Mouse (Mus musculus) embryonic facial prominence, embryonic 15.5 days (tissue): Measurements from ENCODE around the gene Rpl19. TPM values are rescaled to one million over a fixed set of nuclear protein-coding genes. Genes with fewer than 3 reads are reported as not detected.
A peak's percentile ranks its signal among the peaks of the same experiment; 100 is the strongest.

Experiments
- ATAC-seq: fragments of 200-750 bp; cut with Nextera tagmentation; 2 replicates; pipeline ENCODE4 v1.8.0; 2017; ENCODE audit warnings: low read depth, moderate TSS enrichment; ENCODE audit not compliant: insufficient number of reproducible peaks, low FRiP score, low TSS enrichment
- H3K27ac ChIP-seq: fragments of 300-500 bp; sonication (generic); replicated peaks from 2 replicates; pipeline ENCODE4 v1.5.1; 2015; ENCODE audit warnings: mild to moderate bottlenecking, inconsistent platforms
- H3K27me3 ChIP-seq: fragments of 300-500 bp; sonication (generic); 2 replicates; pipeline ENCODE4 v1.6.1; 2015; ENCODE audit warnings: inconsistent platforms
- H3K36me3 ChIP-seq: fragments of 300-500 bp; sonication (generic); 2 replicates; pipeline ENCODE4 v1.6.1; 2015; ENCODE audit warnings: mild to moderate bottlenecking, inconsistent platforms
- H3K4me1 ChIP-seq: fragments of 300-500 bp; sonication (generic); 2 replicates; pipeline ENCODE4 v1.6.1; 2015; ENCODE audit warnings: inconsistent platforms
- H3K4me2 ChIP-seq: fragments of 300-500 bp; sonication (generic); replicated peaks from 2 replicates; pipeline ENCODE4 v1.6.1; 2015; ENCODE audit warnings: mild to moderate bottlenecking, inconsistent platforms
- H3K4me3 ChIP-seq: fragments of 300-500 bp; sonication (generic); replicated peaks from 2 replicates; pipeline ENCODE4 v1.5.1; 2015; ENCODE audit warnings: mild to moderate bottlenecking, inconsistent platforms
- H3K9ac ChIP-seq: fragments of 300-500 bp; sonication (generic); 2 replicates; pipeline ENCODE4 v1.6.1; 2015; ENCODE audit warnings: inconsistent platforms
- H3K9me3 ChIP-seq: fragments of 300-500 bp; sonication (generic); replicated peaks from 2 replicates; pipeline ENCODE4 v1.6.1; 2016; ENCODE audit warnings: inconsistent platforms
- WGBS: fragments of 180-500 bp; shearing (Covaris S2); methylation state at CpG from one replicate; pipeline ENCODE4 v1.1.7; 2015; 5-methylcytosine and 5-hydroxymethylcytosine counted together
- polyA plus RNA-seq: library from polyadenylated mRNA; unstranded; fragments of >200 nt; fragmentation: Nextera tagmentation; extraction: Ambion mirVana; gene quantifications from 2 replicates; pipeline ENCODE4 v1.2.1, GENCODE M21; 2015

Gene Rpl19
- polyA plus RNA-seq, 1 experiment from 2014 or later = 1,069 TPM

DNA sequence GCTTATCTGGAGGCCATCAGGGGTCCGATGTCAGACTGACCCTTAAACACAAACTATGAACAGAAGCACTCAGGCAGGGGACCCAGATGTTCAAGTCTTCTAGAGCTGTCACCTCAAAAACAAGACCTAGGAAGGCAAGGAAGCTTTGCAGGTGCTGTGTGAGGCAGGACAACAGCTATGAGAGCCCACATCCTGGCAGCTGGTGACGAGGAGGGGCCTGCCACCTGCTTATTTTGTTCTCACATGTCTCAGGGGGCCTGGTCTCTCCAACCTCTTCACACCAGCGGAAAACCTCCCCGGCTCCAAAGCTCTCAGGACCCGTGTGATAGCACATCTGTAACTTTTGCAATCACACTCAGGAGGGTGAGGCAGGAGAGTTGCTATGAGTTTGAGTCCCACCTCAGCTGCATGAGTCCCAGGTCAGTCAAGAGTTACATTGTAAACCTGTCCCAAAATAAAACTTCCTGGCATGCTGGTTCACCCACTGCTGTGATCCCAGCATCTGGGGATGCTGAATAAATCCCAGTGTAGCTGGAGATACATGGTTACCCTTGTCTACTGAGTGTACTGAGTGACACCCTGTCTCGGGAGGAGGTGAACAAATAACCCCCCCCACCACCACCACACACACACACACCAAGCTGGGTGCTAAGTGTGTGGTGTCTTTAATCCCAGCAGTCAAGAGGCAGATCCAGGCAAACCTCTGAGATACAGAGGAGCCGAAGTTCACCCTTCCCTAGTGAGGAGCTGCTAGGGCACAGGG, 26.0 kb upstream of the Rpl19 start:
- Histone ChIP-seq H3K9me3 (no peaks in the 10 kb centered on the region), H3K9ac (no peak overlapping the region), H3K27ac (no peak overlapping the region), H3K4me1 (peaks cover 42% of the 10 kb centered on the region), H3K4me3 (no peak overlapping the region), H3K36me3 (peaks cover 17% of the 10 kb centered on the region; the same call in 1 of the 2 replicates), H3K27me3 (peaks cover 4% of the 10 kb centered on the region; the same call in 1 of the 2 replicates), H3K4me2 (no peak overlapping the region)
- ATAC-seq = no peak
- 43% methylated on average over 7 of the region's 7 CpGs for WGBS

DNA sequence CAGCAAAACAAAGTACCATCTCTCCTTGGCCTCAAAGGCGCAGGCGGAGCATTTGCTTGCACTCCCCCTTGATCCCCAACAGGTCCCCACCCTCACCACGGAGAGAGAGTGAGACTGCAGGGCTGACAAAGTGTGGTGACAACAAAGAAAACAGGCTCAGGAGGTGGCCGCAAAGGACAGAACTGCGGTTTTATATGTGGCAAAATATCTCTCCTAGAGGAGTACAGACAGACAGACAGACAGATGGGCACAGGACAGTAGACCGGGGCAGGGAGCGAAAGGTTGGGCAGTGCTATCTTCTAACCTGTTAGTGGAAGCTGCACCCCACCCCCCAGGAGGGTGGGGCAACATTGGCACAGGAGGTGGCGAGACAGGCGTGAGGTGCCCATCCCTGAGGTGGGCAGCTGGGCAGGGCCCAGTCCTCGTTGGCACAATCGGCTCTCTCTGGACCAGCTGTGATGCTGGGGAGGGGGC, 25.1 kb upstream of the Rpl19 start:
- Histone ChIP-seq H3K27ac (no peak overlapping the region), H3K4me1 (peaks cover 38% of the 10 kb centered on the region), H3K9ac (no peak overlapping the region), H3K9me3 (no peaks in the 10 kb centered on the region), H3K4me3 (no peak overlapping the region), H3K36me3 (peaks cover 18% of the 10 kb centered on the region; the same call in 1 of the 2 replicates), H3K27me3 (peaks cover 4% of the 10 kb centered on the region; the same call in 1 of the 2 replicates), H3K4me2 (no peak overlapping the region)
- no peak for ATAC-seq
- WGBS = 40% methylated on average over 11 of the region's 11 CpGs

- H3K9ac ChIP-seq = no peak overlapping the region
- H3K4me1 ChIP-seq = peaks cover 38% of the 10 kb centered on the region
- no peak for ATAC-seq
- no peak overlapping the region for H3K4me3 ChIP-seq
- no peak overlapping the region for H3K27ac ChIP-seq
- H3K4me2 ChIP-seq = no peak overlapping the region
- peaks cover 4% of the 10 kb centered on the region; the same call in 1 of the 2 replicates for H3K27me3 ChIP-seq
- no peaks in the 10 kb centered on the region for H3K9me3 ChIP-seq
- H3K36me3 ChIP-seq = peaks cover 22% of the 10 kb centered on the region; the same call in 1 of the 2 replicates
- 56% methylated on average over 6 of the region's 6 CpGs for WGBS
Measured at GRCm38 (mm10) chr11:98001986-98002385, 24.5 kb upstream of the Rpl19 start.

DNA sequence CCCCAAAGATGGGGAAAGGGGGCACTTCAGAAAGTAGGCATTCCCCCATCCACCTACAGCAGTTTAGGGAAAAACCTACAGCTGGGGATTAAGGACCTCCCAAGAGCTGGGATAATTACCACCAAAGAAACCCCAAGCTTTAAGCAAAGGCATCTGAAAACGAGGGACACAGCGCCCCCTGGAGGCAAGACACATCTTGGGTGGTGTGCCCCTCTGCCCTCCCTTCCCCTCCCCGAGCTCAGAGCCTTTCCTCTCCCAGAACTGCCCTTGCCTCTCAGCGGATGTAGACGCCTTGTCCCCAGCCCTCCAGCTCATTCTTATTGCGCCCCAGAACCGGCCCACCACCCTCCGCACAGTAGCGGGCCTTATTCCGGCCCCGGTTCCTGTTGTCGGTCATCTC, 23.9 kb upstream of the Rpl19 start:
- Histone ChIP-seq H3K27me3 (peaks cover 4% of the 10 kb centered on the region; the same call in 1 of the 2 replicates), H3K9me3 (no peaks in the 10 kb centered on the region), H3K4me2 (peak overlapping the region; percentile 13; the same call in 1 of the 2 replicates), H3K4me1 (peaks cover 38% of the 10 kb centered on the region), H3K4me3 (no peak overlapping the region), H3K27ac (no peak overlapping the region), H3K36me3 (peaks cover 25% of the 10 kb centered on the region; the same call in 1 of the 2 replicates), H3K9ac (no peak overlapping the region)
- WGBS = 20% methylated on average over 12 of the region's 12 CpGs
- ATAC-seq = no peak

DNA sequence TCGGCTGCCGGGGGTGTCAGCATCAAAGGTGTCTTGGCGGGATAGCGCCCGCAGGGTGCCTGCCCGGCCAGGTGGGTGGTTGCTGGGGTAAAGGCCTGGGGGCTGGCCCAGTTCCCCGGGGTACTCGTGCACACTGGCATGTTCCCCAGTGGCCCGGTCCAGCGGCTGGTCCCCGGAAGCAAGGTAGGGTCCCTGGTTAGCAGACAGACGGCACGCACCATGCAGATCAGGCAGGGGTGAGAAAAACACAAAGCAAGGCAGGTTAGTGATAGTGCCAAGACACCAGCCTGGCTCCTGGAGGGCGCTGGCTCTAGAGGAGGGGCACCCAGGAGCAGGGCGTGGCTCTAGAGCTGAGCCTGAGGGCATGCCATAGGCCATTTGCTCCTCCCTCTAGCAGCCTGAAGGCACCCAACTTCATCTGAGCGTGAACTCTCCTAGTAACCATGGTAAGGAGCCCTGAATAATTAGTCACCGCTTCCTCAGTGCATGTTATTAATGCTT, 23.3 kb upstream of the Rpl19 start:
- Histone ChIP-seq H3K27me3 (peaks cover 4% of the 10 kb centered on the region; the same call in 1 of the 2 replicates), H3K4me2 (peak overlapping the region; percentile 13; the same call in 1 of the 2 replicates), H3K9ac (no peak overlapping the region), H3K4me3 (no peak overlapping the region), H3K9me3 (no peaks in the 10 kb centered on the region), H3K36me3 (peaks cover 31% of the 10 kb centered on the region; the same call in 1 of the 2 replicates), H3K27ac (no peak overlapping the region), H3K4me1 (peaks cover 38% of the 10 kb centered on the region)
- 49% methylated on average over 17 of the region's 17 CpGs for WGBS
- no peak for ATAC-seq

DNA sequence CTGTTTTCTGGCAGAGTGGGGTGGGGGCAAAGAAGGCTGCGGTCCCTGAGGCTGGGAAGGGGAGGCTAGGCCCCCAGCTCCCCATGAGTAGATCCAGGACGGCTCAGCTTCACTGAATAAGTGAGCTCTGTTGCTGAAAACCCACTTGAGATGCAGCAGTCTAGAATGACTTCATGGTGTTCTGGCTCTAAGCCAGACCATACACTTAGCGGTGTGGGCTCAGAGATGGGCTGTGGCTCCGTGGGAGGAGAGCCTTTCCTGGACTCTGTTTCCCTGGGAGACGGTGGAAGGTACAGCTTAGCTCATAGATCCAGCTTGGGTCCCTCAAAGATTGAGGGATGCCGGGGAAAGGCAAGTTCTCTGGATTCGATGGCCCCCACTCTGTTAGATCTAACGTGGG, 22.3 kb upstream of the Rpl19 start:
- ATAC-seq = no peak
- Histone ChIP-seq H3K9me3 (no peaks in the 10 kb centered on the region), H3K4me3 (no peak overlapping the region), H3K9ac (no peak overlapping the region), H3K36me3 (peaks cover 40% of the 10 kb centered on the region), H3K27ac (0 out of 2 replicates have a peak overlapping the region, but pooled peaks have one; percentile 4), H3K4me2 (no peak overlapping the region), H3K27me3 (peaks cover 4% of the 10 kb centered on the region; the same call in 1 of the 2 replicates), H3K4me1 (peaks cover 33% of the 10 kb centered on the region)
- 54% methylated on average over 8 of the region's 8 CpGs for WGBS

DNA sequence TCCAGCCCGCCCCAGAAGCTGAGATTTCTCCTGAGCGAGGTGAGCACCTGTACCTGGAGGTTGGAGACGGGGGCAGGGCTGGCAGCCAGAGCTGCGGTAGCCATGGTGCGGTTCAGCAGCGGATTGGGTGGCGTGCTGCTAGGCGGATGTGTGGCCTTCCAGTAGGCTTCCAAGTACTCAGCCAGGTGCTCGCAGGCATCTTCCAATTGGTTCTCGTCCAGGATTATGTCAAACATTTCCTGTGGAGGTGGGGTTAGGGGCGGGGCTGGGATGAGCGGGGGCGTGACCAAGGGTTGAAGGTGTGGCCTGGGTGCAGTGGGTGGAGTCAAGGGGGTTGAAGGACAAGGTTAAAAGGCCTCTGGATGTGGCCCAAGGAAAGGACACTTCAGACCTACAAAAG, 21.4 kb upstream of the Rpl19 start:
- Histone ChIP-seq H3K4me3 (no peak overlapping the region), H3K9me3 (no peaks in the 10 kb centered on the region), H3K36me3 (peaks cover 49% of the 10 kb centered on the region), H3K9ac (no peak overlapping the region), H3K27me3 (peaks cover 4% of the 10 kb centered on the region; the same call in 1 of the 2 replicates), H3K4me2 (no peak overlapping the region), H3K27ac (no peak overlapping the region), H3K4me1 (peaks cover 24% of the 10 kb centered on the region)
- ATAC-seq = no peak
- WGBS = 50% methylated on average over 13 of the region's 13 CpGs

GRCm38 (mm10) chr11:98005686-98006085, 20.8 kb upstream of the Rpl19 start:
- no peak overlapping the region for H3K4me3 ChIP-seq
- peaks cover 4% of the 10 kb centered on the region; the same call in 1 of the 2 replicates for H3K27me3 ChIP-seq
- H3K4me1 ChIP-seq = peaks cover 24% of the 10 kb centered on the region
- H3K36me3 ChIP-seq = peaks cover 54% of the 10 kb centered on the region
- no peak overlapping the region for H3K27ac ChIP-seq
- ATAC-seq = no peak
- no peak overlapping the region for H3K4me2 ChIP-seq
- WGBS = 82% methylated on average over 10 of the region's 10 CpGs
- H3K9me3 ChIP-seq = no peaks in the 10 kb centered on the region
- no peak overlapping the region for H3K9ac ChIP-seq

DNA sequence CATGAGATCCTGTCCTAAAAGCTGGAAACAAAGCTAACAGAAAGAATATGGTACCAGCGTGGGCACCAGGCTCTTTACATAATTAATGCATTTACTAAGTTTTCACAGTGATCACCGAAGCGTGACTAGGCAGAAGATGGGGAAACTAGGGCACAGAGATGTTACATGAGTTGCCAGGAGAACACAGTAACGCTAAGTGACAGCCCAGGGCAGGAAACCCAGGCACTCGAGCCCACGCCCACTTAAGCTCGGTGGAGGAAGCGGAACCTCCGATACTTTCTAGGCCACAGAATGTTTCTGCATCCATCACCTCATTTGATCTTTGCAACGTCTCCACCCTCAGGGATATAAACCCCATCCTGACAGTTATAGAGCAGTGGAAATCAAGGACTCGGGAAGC, 18.4 kb upstream of the Rpl19 start:
- H3K9ac ChIP-seq = no peak overlapping the region
- H3K36me3 ChIP-seq = peaks cover 61% of the 10 kb centered on the region
- WGBS = 67% methylated on average over 11 of the region's 11 CpGs
- peaks cover 11% of the 10 kb centered on the region for H3K4me1 ChIP-seq
- no peaks in the 10 kb centered on the region for H3K9me3 ChIP-seq
- no peak for ATAC-seq
- H3K27ac ChIP-seq = no peak overlapping the region
- no peaks in the 10 kb centered on the region for H3K27me3 ChIP-seq
- H3K4me3 ChIP-seq = no peak overlapping the region
- no peak overlapping the region for H3K4me2 ChIP-seq

- no peak overlapping the region for H3K9ac ChIP-seq
- no peaks in the 10 kb centered on the region for H3K4me1 ChIP-seq
- H3K9me3 ChIP-seq = no peaks in the 10 kb centered on the region
- WGBS = 65% methylated on average over 9 of the region's 9 CpGs
- H3K4me2 ChIP-seq = no peak overlapping the region
- no peak overlapping the region for H3K4me3 ChIP-seq
- no peak overlapping the region for H3K27ac ChIP-seq
- H3K36me3 ChIP-seq = peaks cover 69% of the 10 kb centered on the region
- ATAC-seq = no peak
- H3K27me3 ChIP-seq = no peaks in the 10 kb centered on the region
Measured at GRCm38 (mm10) chr11:98011716-98012115, 14.8 kb upstream of the Rpl19 start.

- WGBS = 81% methylated on average over 10 of the region's 10 CpGs
- H3K27ac ChIP-seq = no peak overlapping the region
- H3K4me3 ChIP-seq = no peak overlapping the region
- H3K36me3 ChIP-seq = peaks cover 71% of the 10 kb centered on the region
- no peak overlapping the region for H3K9ac ChIP-seq
- no peaks in the 10 kb centered on the region for H3K4me1 ChIP-seq
- H3K4me2 ChIP-seq = no peak overlapping the region
- no peak for ATAC-seq
- no peaks in the 10 kb centered on the region for H3K27me3 ChIP-seq
- no peaks in the 10 kb centered on the region for H3K9me3 ChIP-seq
Measured at GRCm38 (mm10) chr11:98012831-98013230, 13.7 kb upstream of the Rpl19 start.
